Mouse (Mus musculus) spleen, adult 2 months (tissue): Measurements from ENCODE around the gene Mgst3. TPM values are rescaled to one million over a fixed set of nuclear protein-coding genes. Genes with fewer than 3 reads are reported as not detected.

Experiments
- DNase-seq, 2 experiments: peaks; one replicate each; pipeline versions ENCODE4 v3.0.0 to v3.0.0-alpha.2; 2012 to 2021; ENCODE audit warnings: low spot score in 2 of 2, low read depth in 1 of 2
- H3K27ac ChIP-seq: fragments of 200-500 bp; 2 replicates; pipeline ENCODE4 v1.5.1; 2012; ENCODE audit warnings: low read length, inconsistent platforms; ENCODE audit not compliant: insufficient read depth
- H3K27me3 ChIP-seq: fragments of 200-500 bp; 2 replicates; pipeline ENCODE4 v1.6.1; 2012; ENCODE audit warnings: mild to moderate bottlenecking, moderate library complexity, low read length, inconsistent platforms; ENCODE audit not compliant: control insufficient read depth, insufficient read depth
- H3K36me3 ChIP-seq: fragments of 200-500 bp; 2 replicates; pipeline ENCODE4 v1.6.1; 2012; ENCODE audit warnings: mild to moderate bottlenecking, low read length, inconsistent platforms; ENCODE audit not compliant: control insufficient read depth, insufficient read depth
- H3K4me1 ChIP-seq: fragments of 200-500 bp; 2 replicates; pipeline ENCODE4 v1.6.1; 2011; ENCODE audit warnings: inconsistent platforms; ENCODE audit not compliant: control insufficient read depth, insufficient read depth, insufficient read length
- H3K4me3 ChIP-seq: fragments of 200-500 bp; 2 replicates; pipeline ENCODE4 v1.5.1; 2011; ENCODE audit warnings: mild to moderate bottlenecking, inconsistent platforms; ENCODE audit not compliant: insufficient read depth, insufficient read length; ENCODE audit errors: extremely low read depth
- CTCF ChIP-seq: fragments of 200-500 bp; IDR thresholded peaks from 2 replicates; pipeline ENCODE4 v1.5.1; 2011; ENCODE audit warnings: mild to moderate bottlenecking, inconsistent platforms; ENCODE audit not compliant: insufficient read depth, insufficient read length, insufficient replicate concordance; ENCODE audit errors: extremely low read depth
- POLR2A ChIP-seq: fragments of 200-500 bp; IDR thresholded peaks from 2 replicates; pipeline ENCODE4 v1.6.1; 2011; ENCODE audit warnings: low read depth, low read length, inconsistent platforms
- WGBS: fragments of 180-500 bp; shearing (Covaris S2); methylation state at CpG from one replicate; pipeline ENCODE4 v1.1.7; 2018; 5-methylcytosine and 5-hydroxymethylcytosine counted together
- polyA plus RNA-seq: library from polyadenylated mRNA; depleted of rRNA; stranded (reverse); fragments of >200 nt; gene quantifications from 2 replicates; pipeline ENCODE4 v1.2.3, GENCODE M21; 2012

Mgst3 gene
- polyA plus RNA-seq, 1 experiment = 60.2 TPM

DNA sequence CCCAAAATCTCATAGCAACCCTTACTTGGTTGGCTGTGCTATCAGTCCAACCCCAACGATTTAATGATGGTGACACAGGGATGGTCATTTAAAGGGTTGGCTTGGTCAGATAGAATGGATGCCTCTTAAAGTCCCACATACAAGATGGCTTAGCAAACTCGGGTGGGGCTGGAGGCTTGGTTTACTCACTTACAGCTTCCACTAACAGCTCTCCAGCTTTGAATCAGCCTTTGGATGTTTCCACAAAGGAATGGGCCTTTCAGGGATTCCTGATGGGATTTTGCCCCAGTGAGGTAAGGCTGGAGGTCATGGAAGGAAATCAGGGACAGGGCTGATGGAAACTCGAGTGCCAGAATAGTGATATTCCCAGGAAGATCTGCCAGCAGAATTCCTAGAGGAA is 5.8 kb downstream of the Mgst3 start:
- no peaks in the 10 kb centered on the region for H3K27me3 ChIP-seq
- H3K4me3 ChIP-seq = no peak overlapping the region
- H3K27ac ChIP-seq = no peak overlapping the region
- TF ChIP-seq CTCF = no peak
- peaks cover 2% of the 10 kb centered on the region; the same call in 1 of the 2 replicates for H3K4me1 ChIP-seq
- DNase-seq = no peak
- H3K36me3 ChIP-seq = no peaks in the 10 kb centered on the region
- WGBS = 89% methylated on average over 3 of the region's 3 CpGs

DNA sequence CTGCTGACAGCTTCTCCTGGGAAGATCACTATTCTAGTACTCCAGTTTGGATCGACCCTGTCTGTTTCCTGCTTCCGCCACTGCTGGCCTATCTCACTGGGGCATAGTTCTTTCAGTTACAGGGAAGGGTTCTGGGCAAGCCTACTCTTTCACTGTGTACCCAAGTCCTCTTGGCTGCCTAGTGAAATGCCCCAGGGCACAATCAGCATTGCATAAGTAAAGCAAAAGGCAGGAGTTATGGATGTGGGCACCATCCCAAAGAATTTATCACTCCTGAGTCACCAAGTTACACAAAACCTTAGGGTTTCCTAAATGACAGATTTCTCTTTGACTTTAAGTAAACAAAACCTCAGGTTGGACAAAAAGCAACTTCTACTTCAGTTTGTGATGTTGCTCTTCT is 6.3 kb downstream of the Mgst3 start:
- H3K36me3 ChIP-seq = no peaks in the 10 kb centered on the region
- 80% methylated on average over 2 of the region's 2 CpGs for WGBS
- H3K27me3 ChIP-seq = no peaks in the 10 kb centered on the region
- no peak for TF ChIP-seq CTCF
- TF ChIP-seq POLR2A = no peak
- no peak overlapping the region for H3K4me3 ChIP-seq
- H3K4me1 ChIP-seq = no peaks in the 10 kb centered on the region
- no peak overlapping the region for H3K27ac ChIP-seq
- no peak for DNase-seq

GRCm38 (mm10) chr1:167386466-167386865 is 7.2 kb downstream of the Mgst3 start:
- no peaks in the 10 kb centered on the region for H3K4me1 ChIP-seq
- WGBS = 78% methylated on average over 2 of the region's 2 CpGs
- no peak for DNase-seq
- TF ChIP-seq POLR2A = no peak
- no peak for TF ChIP-seq CTCF
- H3K4me3 ChIP-seq = no peak overlapping the region
- no peaks in the 10 kb centered on the region for H3K27me3 ChIP-seq
- H3K36me3 ChIP-seq = no peaks in the 10 kb centered on the region
- H3K27ac ChIP-seq = no peak overlapping the region

GRCm38 (mm10) chr1:167385636-167386035 is 8.0 kb downstream of the Mgst3 start:
- Histone ChIP-seq H3K27me3 (no peaks in the 10 kb centered on the region), H3K36me3 (no peaks in the 10 kb centered on the region), H3K4me1 (no peaks in the 10 kb centered on the region), H3K4me3 (no peak overlapping the region), H3K27ac (no peak overlapping the region)
- TF ChIP-seq POLR2A = no peak
- no peak for TF ChIP-seq CTCF
- WGBS = 91% methylated on average over 5 of the region's 5 CpGs
- DNase-seq = no peak

DNA sequence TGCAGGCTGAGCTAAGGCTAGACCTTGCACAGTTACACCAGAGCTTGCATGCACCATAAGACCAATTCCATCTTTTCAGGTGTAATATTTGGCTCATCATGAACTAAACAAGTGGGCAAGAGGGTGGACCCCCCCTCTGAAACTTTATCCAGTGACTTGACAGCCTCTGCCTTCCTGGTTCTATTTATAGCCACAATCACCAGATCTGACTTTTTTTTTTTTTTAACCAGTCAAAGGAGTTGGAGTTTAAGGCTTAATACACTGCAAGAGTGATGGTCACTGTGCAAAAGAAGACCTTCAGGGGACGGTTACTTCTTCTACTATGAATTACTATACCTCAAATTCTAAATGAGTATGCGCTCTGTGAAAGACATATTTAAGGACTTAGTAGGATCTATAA is 8.4 kb downstream of the Mgst3 start:
- Histone ChIP-seq H3K27me3 (no peaks in the 10 kb centered on the region), H3K4me1 (no peaks in the 10 kb centered on the region), H3K36me3 (no peaks in the 10 kb centered on the region), H3K4me3 (no peak overlapping the region), H3K27ac (no peak overlapping the region; the same call in 1 of the 2 replicates)
- DNase-seq = no peak
- 97% methylated on average over 2 of the region's 2 CpGs for WGBS
- no peak for TF ChIP-seq CTCF
- TF ChIP-seq POLR2A = no peak

DNA sequence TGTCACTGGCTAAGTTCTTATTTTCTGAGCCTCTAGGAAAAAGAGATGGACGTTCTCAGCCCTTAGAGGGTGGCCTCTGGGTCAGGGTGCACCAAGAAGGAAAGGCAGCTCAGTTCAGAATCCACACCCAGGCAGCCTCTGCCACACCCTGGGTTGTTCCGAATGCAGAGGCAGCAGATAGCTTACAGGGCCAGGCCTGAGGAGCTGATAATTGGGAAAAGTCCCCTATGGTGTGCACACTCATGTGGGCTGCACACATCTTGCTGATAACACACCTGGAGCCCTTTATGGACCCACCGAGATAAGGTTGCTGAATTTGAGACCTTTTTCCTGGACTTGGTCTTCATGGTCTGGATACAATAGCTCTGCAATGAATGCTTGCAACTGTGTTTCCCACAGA is 9.5 kb downstream of the Mgst3 start:
- no peak overlapping the region for H3K4me3 ChIP-seq
- no peak for DNase-seq
- TF ChIP-seq CTCF (no peak), POLR2A (no peak)
- 76% methylated on average over 3 of the region's 3 CpGs for WGBS
- no peaks in the 10 kb centered on the region for H3K27me3 ChIP-seq
- H3K27ac ChIP-seq = no peak overlapping the region
- H3K4me1 ChIP-seq = no peaks in the 10 kb centered on the region
- H3K36me3 ChIP-seq = no peaks in the 10 kb centered on the region

GRCm38 (mm10) chr1:167383178-167383577 is 10.5 kb downstream of the Mgst3 start:
- TF ChIP-seq POLR2A (no peak), CTCF (no peak)
- no peaks in the 10 kb centered on the region for H3K4me1 ChIP-seq
- H3K4me3 ChIP-seq = no peak overlapping the region
- WGBS = 95% methylated on average over 5 of the region's 5 CpGs
- no peak overlapping the region for H3K27ac ChIP-seq
- no peak for DNase-seq
- no peaks in the 10 kb centered on the region for H3K36me3 ChIP-seq
- H3K27me3 ChIP-seq = no peaks in the 10 kb centered on the region
